Mouse (Mus musculus): ENCODE measurements around the gene Gpbp1l1.

GRCm38 (mm10) chr4:116612621-116613020 is 55.2 kb downstream of the Gpbp1l1 start:
- TF ChIP-seq CTCF (IDR thresholded peaks at IDR 0.05), result no peak
- no peak for TF ChIP-seq EP300 (IDR thresholded peaks at IDR 0.05)

All from lung, postnatal 0 days (tissue).